Mouse (Mus musculus) E14TG2a.4 (cell line): ENCODE measurements at regions not wholly inside any gene's neighbourhood (a gene's known extent, or its start where the extent isn't known, plus 50 kb on each side); places are given as distances from the start of the nearest gene placed in this dataset.

ENCODE experiments used
- CTCF ChIP-seq: conservative IDR thresholded peaks from 2 replicates; pipeline ENCODE4 v1.5.1; 2014; ENCODE audit warnings: low read length
- NANOG ChIP-seq: IDR thresholded peaks from 2 replicates; pipeline ENCODE4 v1.6.1; 2014; ENCODE audit warnings: borderline replicate concordance, low read length, mixed read lengths
- POU5F1 ChIP-seq: IDR thresholded peaks from 2 replicates; pipeline ENCODE4 v1.6.1; 2014; ENCODE audit warnings: low read length, borderline replicate concordance

DNA sequence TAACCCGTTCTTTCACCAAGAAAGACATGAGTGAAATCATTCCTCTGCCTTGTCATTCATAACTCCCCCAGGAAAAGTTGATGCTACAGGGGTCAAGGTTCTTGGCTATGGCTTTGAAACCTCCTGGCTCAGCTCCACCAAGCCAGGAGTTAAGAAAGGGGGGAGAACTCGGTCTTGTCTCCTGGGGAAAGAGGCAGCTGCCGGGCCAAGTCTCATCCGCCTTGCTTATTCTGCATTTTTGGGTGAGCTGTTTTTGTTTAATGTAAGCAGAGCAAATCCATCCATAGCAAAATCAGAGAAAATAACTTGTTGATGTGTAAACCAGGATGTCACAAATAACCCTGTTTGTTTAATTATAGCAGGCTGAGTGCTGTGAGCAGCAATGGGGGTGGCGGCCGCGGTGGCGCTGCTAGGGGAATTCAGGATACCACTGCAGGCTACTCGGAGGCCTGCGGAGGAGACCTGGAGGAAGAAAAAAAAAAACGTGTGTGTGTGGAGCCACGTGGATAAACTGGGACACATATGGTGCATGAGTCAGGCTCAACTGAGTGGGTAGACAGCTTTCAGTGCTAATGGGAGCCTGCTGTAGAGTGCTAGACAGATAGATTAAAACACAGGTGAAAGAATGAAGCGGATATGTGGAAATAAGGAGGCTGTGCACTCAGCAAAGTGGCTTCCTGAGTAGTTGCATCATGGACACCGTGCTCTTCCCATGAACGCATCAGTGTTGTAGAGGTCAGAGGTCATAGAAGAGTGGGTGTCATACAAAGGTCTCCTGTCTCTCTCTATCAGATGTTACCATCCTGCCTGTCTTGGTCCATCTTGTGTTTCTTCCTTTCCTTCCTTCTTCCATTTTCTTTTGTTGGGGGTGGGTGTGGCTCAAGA, 203.5 kb downstream of the Ttc8 start:
- TF ChIP-seq CTCF, result no peak
- TF ChIP-seq NANOG, result no peak
- TF ChIP-seq POU5F1, result no peak
